Mouse (Mus musculus) liver, embryonic 14.5 days (tissue): Measurements from ENCODE around the gene Appl1. TPM values are rescaled to one million over a fixed set of nuclear protein-coding genes. Genes with fewer than 3 reads are reported as not detected.
A peak's percentile ranks its signal among the peaks of the same experiment; 100 is the strongest.

ENCODE experiments used
- ATAC-seq: fragments of 200-750 bp; cut with Nextera tagmentation; 2 replicates; pipeline ENCODE4 v1.8.0; 2017; ENCODE audit warnings: moderate number of reproducible peaks, mild to moderate bottlenecking, moderate library complexity; ENCODE audit not compliant: insufficient read depth
- DNase-seq, 3 experiments: peaks; one replicate each; pipeline ENCODE4 v3.0.0-alpha.2; 2012 to 2013; ENCODE audit warnings: low read depth in 3 of 3, low spot score in 3 of 3
- H3K27ac ChIP-seq: fragments of 300-500 bp; sonication (generic); 2 replicates; pipeline ENCODE4 v1.5.1; 2014; ENCODE audit warnings: moderate library complexity, mild to moderate bottlenecking, control low read depth, inconsistent platforms
- H3K27me3 ChIP-seq: fragments of 300-500 bp; sonication (generic); 2 replicates; pipeline ENCODE4 v1.6.1; 2014; ENCODE audit warnings: mild to moderate bottlenecking, low read length, moderate library complexity; ENCODE audit not compliant: control insufficient read depth, insufficient read depth
- H3K36me3 ChIP-seq: fragments of 300-500 bp; sonication (generic); replicated peaks from 2 replicates; pipeline ENCODE4 v1.6.1; 2014; ENCODE audit warnings: low read depth; ENCODE audit not compliant: control insufficient read depth, insufficient read depth
- H3K4me1 ChIP-seq, 2 experiments: fragments of 200-500 bp in 1 of 2; fragments of 300-500 bp in 1 of 2; sonication (generic) in 1 of 2; replicated peaks; 2 replicates each; pipeline ENCODE4 v1.6.1; 2012 to 2014; ENCODE audit warnings: antibody characterized with exemption in 1 of 2, inconsistent platforms in 1 of 2, low read length in 1 of 2; ENCODE audit not compliant: control insufficient read depth in 2 of 2, insufficient read depth in 2 of 2
- H3K4me2 ChIP-seq: fragments of 300-500 bp; sonication (generic); 2 replicates; pipeline ENCODE4 v1.6.1; 2014; ENCODE audit warnings: low read depth, mild to moderate bottlenecking, control low read depth, moderate library complexity
- H3K4me3 ChIP-seq, 2 experiments: fragments of 200-500 bp in 1 of 2; fragments of 300-500 bp in 1 of 2; sonication (generic) in 1 of 2; 2 replicates each; pipeline ENCODE4 v1.5.1; 2012 to 2014; ENCODE audit warnings: low read depth in 2 of 2, low read length in 2 of 2, mild to moderate bottlenecking in 2 of 2, control low read depth in 1 of 2, inconsistent platforms in 1 of 2, moderate library complexity in 1 of 2; ENCODE audit not compliant: insufficient read depth in 1 of 2
- H3K9ac ChIP-seq: fragments of 300-500 bp; sonication (generic); replicated peaks from 2 replicates; pipeline ENCODE4 v1.6.1; 2014; ENCODE audit warnings: mild to moderate bottlenecking, control low read depth, moderate library complexity
- H3K9me3 ChIP-seq: fragments of 300-500 bp; sonication (generic); 2 replicates; pipeline ENCODE4 v1.6.1; 2016; ENCODE audit warnings: low read length, mixed read lengths; ENCODE audit not compliant: control insufficient read depth
- CTCF ChIP-seq: IDR thresholded peaks from 2 replicates; pipeline ENCODE4 v1.5.1; 2016; ENCODE audit warnings: antibody characterized with exemption, low read depth, control low read depth
- EP300 ChIP-seq: IDR thresholded peaks from 2 replicates; pipeline ENCODE4 v1.6.1; 2016; ENCODE audit warnings: antibody characterized with exemption, low read depth
- WGBS: fragments of 180-500 bp; shearing (Covaris S2); extraction: QIAGEN DNeasy Blood & Tissue Kit; methylation state at CpG from one replicate; pipeline ENCODE4 v1.1.7; 2014; ENCODE audit not compliant: insufficient replicate concordance; 5-methylcytosine and 5-hydroxymethylcytosine counted together
- polyA plus RNA-seq, 2 experiments: library from polyadenylated mRNA; depleted of rRNA in 1 of 2; stranded (reverse) in 1 of 2; unstranded in 1 of 2; fragments of >200 nt; fragmentation: Nextera tagmentation in 1 of 2; extraction: Ambion mirVana in 1 of 2; gene quantifications; 2 replicates each; pipeline versions ENCODE4 v1.2.1 to v1.2.3; 2012 to 2014

The Appl1 gene
- polyA plus RNA-seq, 2 experiments: 2.1 to 5.4 TPM

- Histone ChIP-seq H3K9me3 (no peaks in the 10 kb centered on the region), H3K4me3 (no peak overlapping the region), H3K27ac (no peak overlapping the region), H3K36me3 (no peaks in the 10 kb centered on the region), H3K4me1 (no peaks in the 10 kb centered on the region), H3K27me3 (no peaks in the 10 kb centered on the region), H3K9ac (no peak overlapping the region), H3K4me2 (no peak overlapping the region)
- TF ChIP-seq EP300: no peak
- TF ChIP-seq CTCF: no peak
- DNase-seq (no peak), ATAC-seq (no peak)
- WGBS: 59% methylated on average over 4 of the region's 4 CpGs
Observed at GRCm38 (mm10) chr14:26935558-26935957, 35.5 kb downstream of the Appl1 start.

DNA sequence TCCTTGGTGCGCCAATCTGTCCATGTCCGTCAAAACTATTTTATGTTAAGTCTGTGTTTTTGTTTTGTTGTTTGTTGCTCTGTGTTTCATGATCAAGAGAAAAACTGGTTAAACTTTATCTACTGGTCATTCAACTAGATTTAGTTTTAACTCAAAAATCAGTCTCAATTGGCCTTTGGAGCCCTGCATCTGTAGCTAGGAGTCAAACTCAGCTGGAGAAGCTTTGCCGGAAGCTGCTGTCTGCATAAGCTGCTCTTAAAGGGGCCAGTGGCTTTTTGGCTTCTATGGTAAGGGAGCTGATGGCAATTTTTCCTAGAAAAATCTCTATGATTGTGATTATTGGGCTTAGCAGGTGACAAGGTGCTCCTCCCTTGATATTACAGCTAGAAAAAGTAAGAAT is 36.1 kb downstream of the Appl1 start:
- H3K9ac ChIP-seq: no peak overlapping the region
- ATAC-seq: no peak
- TF ChIP-seq CTCF (no peak), EP300 (no peak)
- H3K4me2 ChIP-seq: no peak overlapping the region
- H3K4me1 ChIP-seq: no peaks in the 10 kb centered on the region
- H3K36me3 ChIP-seq: no peaks in the 10 kb centered on the region
- DNase-seq: no peak
- H3K27me3 ChIP-seq: no peaks in the 10 kb centered on the region
- no peak overlapping the region for H3K27ac ChIP-seq
- no peak overlapping the region for H3K4me3 ChIP-seq
- WGBS: 82% methylated on average over 3 of the region's 3 CpGs
- no peaks in the 10 kb centered on the region for H3K9me3 ChIP-seq

DNA sequence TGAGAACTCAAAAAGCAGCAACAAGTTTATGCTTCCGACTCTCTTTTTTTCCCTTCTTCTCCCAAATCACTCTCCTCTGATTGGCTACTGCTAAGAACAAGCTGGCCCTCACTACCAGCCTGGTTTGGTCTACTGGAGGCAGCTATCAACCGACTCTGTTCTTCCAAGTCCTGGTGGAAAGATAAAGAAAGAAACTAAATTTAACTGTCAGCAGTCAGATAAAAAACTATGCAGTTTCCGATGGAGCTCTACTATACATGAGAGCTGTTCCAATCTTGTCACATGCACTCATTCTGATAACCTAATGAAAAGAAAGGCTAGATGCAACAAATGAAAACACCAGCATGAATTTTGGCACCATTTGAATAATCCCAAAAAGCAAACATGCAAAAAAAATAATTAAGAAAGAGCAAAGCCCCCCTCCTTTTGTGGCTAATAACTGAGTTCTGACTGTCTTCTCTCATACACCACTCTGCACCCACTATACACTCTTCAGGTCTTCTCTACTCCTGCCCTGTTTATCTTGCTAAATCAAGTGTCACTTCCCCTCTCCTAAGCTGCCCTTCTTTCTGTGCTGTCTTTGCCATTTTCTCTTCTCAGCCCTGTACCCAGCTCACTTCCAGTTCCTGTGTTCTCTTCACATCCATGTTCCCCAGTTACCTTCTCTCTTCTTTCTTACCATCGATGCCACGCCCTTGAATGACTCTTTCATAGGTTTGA is 47.2 kb downstream of the Appl1 start:
- Histone ChIP-seq H3K36me3 (no peaks in the 10 kb centered on the region), H3K27me3 (no peaks in the 10 kb centered on the region), H3K4me3 (no peak overlapping the region), H3K4me1 (no peaks in the 10 kb centered on the region; a peak in 1 of 4 replicates), H3K9ac (no peak overlapping the region), H3K4me2 (no peak overlapping the region), H3K27ac (no peak overlapping the region), H3K9me3 (no peaks in the 10 kb centered on the region)
- DNase-seq (no peak), ATAC-seq (peak; percentile 56; the same call in 1 of the 2 replicates)
- TF ChIP-seq EP300 (peak; percentile 43; the same call in 1 of the 2 replicates), CTCF (no peak)
- 34% methylated on average over 5 of the region's 5 CpGs for WGBS

- Histone ChIP-seq H3K9me3 (no peaks in the 10 kb centered on the region), H3K4me2 (no peak overlapping the region), H3K4me1 (no peaks in the 10 kb centered on the region), H3K4me3 (no peak overlapping the region), H3K27ac (no peak overlapping the region), H3K36me3 (no peaks in the 10 kb centered on the region), H3K27me3 (no peaks in the 10 kb centered on the region), H3K9ac (no peak overlapping the region)
- DNase-seq: no peak
- WGBS: 67% methylated on average over 3 of the region's 3 CpGs
- no peak for ATAC-seq
- TF ChIP-seq EP300: no peak
- no peak for TF ChIP-seq CTCF
Observed at GRCm38 (mm10) chr14:26919310-26919709, 51.7 kb downstream of the Appl1 start.

DNA sequence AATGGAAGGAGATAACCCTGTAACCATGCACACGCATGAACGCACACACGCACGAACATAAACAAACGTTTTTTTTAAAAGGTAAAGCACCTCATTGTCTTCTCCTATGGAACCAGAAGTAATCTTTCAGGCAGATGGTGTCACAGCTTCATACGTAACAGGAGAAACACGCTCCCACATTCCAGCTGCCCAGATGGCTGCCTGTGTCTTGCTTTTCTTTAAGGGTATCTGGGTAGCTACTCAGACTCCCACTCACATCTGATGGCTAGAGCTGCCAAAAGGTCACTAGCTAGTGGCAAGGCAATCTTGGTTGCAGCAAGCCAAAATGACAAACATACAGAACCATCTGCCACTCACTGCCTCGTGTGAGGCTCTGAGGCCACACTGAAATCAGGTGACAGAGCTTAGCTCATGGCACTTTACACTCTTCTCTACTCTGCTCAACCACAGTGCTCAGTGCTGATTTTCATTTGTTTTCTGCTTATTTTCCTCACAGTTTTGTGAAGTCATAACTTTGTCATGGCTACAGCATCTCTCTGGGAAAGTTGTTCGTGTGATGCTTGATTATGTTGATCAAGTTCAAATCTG is 57.3 kb downstream of the Appl1 start:
- ATAC-seq (no peak), DNase-seq (no peak)
- H3K27me3 ChIP-seq: no peaks in the 10 kb centered on the region

More for the DNA sequence above, 57.3 kb downstream of the Appl1 start:
- no peak overlapping the region for H3K4me2 ChIP-seq
- 73% methylated on average over 9 of the region's 9 CpGs for WGBS
- TF ChIP-seq EP300 (no peak), CTCF (no peak)
- H3K9me3 ChIP-seq: no peaks in the 10 kb centered on the region
- no peaks in the 10 kb centered on the region for H3K36me3 ChIP-seq
- H3K27ac ChIP-seq: no peak overlapping the region
- no peak overlapping the region for H3K4me3 ChIP-seq
- no peaks in the 10 kb centered on the region for H3K4me1 ChIP-seq
- no peak overlapping the region for H3K9ac ChIP-seq
